Mouse (Mus musculus): ENCODE data around the gene Sbno1. TPM values are rescaled to one million over a fixed set of nuclear protein-coding genes. Genes with fewer than 3 reads are reported as not detected.

Gene Sbno1
- polyA plus RNA-seq, 1 experiment from 2014 or later, result 83.7 TPM

GRCm38 (mm10) chr5:124445621-124446293, 20.0 kb upstream of the Sbno1 start:
- peak overlapping the region; percentile 88 for H3K4me3 ChIP-seq (ENCODE audit: low read length)

GRCm38 (mm10) chr5:124444661-124445561, 19.1 kb upstream of the Sbno1 start:
- WGBS, result 4% methylated on average over 61 of the region's 66 CpGs
- Histone ChIP-seq H3K4me3 (ENCODE audit: low read length) (peak overlapping the region; percentile 88), H3K9ac (ENCODE audit: low read depth, low read length) (peak overlapping the region; percentile 91), H3K27me3 (replicated peaks; ENCODE audit: control insufficient read depth, insufficient read depth, low read length) (no peaks in the 10 kb centered on the region), H3K36me3 (ENCODE audit: control insufficient read depth, insufficient read depth, low read length) (0 out of 2 replicates have a peak, but pooled peaks cover 8% of the 10 kb centered on the region), H3K4me2 (ENCODE audit: low read depth, low read length) (peak overlapping the region; percentile 91), H3K27ac (ENCODE audit: low read length) (peak overlapping the region; percentile 96), H3K9me3 (ENCODE audit: control insufficient read depth, low read length) (no peaks in the 10 kb centered on the region), H3K4me1 (ENCODE audit: control insufficient read depth, insufficient read depth, low read length) (peaks cover 28% of the 10 kb centered on the region)
- ATAC-seq, result peak; percentile 83

More at GRCm38 (mm10) chr5:124445621-124446293, 20.0 kb upstream of the Sbno1 start:
- Histone ChIP-seq H3K4me2 (ENCODE audit: low read depth, low read length) (peak overlapping the region; percentile 80), H3K4me1 (ENCODE audit: control insufficient read depth, insufficient read depth, low read length) (peaks cover 35% of the 10 kb centered on the region), H3K27me3 (replicated peaks; ENCODE audit: control insufficient read depth, insufficient read depth, low read length) (no peaks in the 10 kb centered on the region), H3K9me3 (ENCODE audit: control insufficient read depth, low read length) (no peaks in the 10 kb centered on the region), H3K9ac (ENCODE audit: low read depth, low read length) (peak overlapping the region; percentile 91), H3K36me3 (ENCODE audit: control insufficient read depth, insufficient read depth, low read length) (peaks cover 13% of the 10 kb centered on the region; the same call in 1 of the 2 replicates), H3K27ac (ENCODE audit: low read length) (peak overlapping the region; percentile 96)
- ATAC-seq, result peak; percentile 67
- 0% methylated on average over 45 of the region's 77 CpGs for WGBS

- Histone ChIP-seq H3K4me1 (ENCODE audit: control insufficient read depth, insufficient read depth, low read length) (peaks cover 26% of the 10 kb centered on the region), H3K9me3 (ENCODE audit: control insufficient read depth, low read length) (no peaks in the 10 kb centered on the region), H3K27ac (ENCODE audit: low read length) (peak overlapping the region; percentile 96), H3K4me3 (ENCODE audit: low read length) (peak overlapping the region; percentile 88; the same call in 1 of the 2 replicates), H3K4me2 (ENCODE audit: low read depth, low read length) (peak overlapping the region; percentile 91), H3K36me3 (ENCODE audit: control insufficient read depth, insufficient read depth, low read length) (0 out of 2 replicates have a peak, but pooled peaks cover 8% of the 10 kb centered on the region), H3K9ac (ENCODE audit: low read depth, low read length) (0 out of 2 replicates have a peak overlapping the region, but pooled peaks have one; percentile 91), H3K27me3 (replicated peaks; ENCODE audit: control insufficient read depth, insufficient read depth, low read length) (no peaks in the 10 kb centered on the region)
- WGBS, result 73% methylated on average over 3 of the region's 3 CpGs
- ATAC-seq, result no peak
Observed at GRCm38 (mm10) chr5:124444208-124444607, 18.4 kb upstream of the Sbno1 start.

- H3K27ac ChIP-seq (ENCODE audit: low read length), result no peak overlapping the region
- H3K9me3 ChIP-seq (ENCODE audit: control insufficient read depth, low read length), result no peaks in the 10 kb centered on the region
- H3K9ac ChIP-seq (ENCODE audit: low read depth, low read length), result no peak overlapping the region
- H3K4me1 ChIP-seq (ENCODE audit: control insufficient read depth, insufficient read depth, low read length), result peaks cover 19% of the 10 kb centered on the region
- WGBS, result 63% methylated on average over 2 of the region's 2 CpGs
- no peak overlapping the region for H3K4me3 ChIP-seq (ENCODE audit: low read length)
- H3K36me3 ChIP-seq (ENCODE audit: control insufficient read depth, insufficient read depth, low read length), result no peaks in the 10 kb centered on the region
- ATAC-seq, result no peak
- no peak overlapping the region for H3K4me2 ChIP-seq (ENCODE audit: low read depth, low read length)
- no peaks in the 10 kb centered on the region for H3K27me3 ChIP-seq (replicated peaks; ENCODE audit: control insufficient read depth, insufficient read depth, low read length)
Observed at GRCm38 (mm10) chr5:124442628-124443027, 16.8 kb upstream of the Sbno1 start.

GRCm38 (mm10) chr5:124440094-124440701, 14.4 kb upstream of the Sbno1 start:
- H3K4me1 ChIP-seq (ENCODE audit: control insufficient read depth, insufficient read depth, low read length), result peaks cover 10% of the 10 kb centered on the region
- no peaks in the 10 kb centered on the region for H3K27me3 ChIP-seq (replicated peaks; ENCODE audit: control insufficient read depth, insufficient read depth, low read length)
- peak overlapping the region; percentile 91 for H3K27ac ChIP-seq (ENCODE audit: low read length)
- H3K36me3 ChIP-seq (ENCODE audit: control insufficient read depth, insufficient read depth, low read length), result no peaks in the 10 kb centered on the region
- peak overlapping the region; percentile 96 for H3K4me2 ChIP-seq (ENCODE audit: low read depth, low read length)
- peak overlapping the region; percentile 85 for H3K9ac ChIP-seq (ENCODE audit: low read depth, low read length)
- peak; percentile 49; the same call in 1 of the 2 replicates for ATAC-seq
- H3K9me3 ChIP-seq (ENCODE audit: control insufficient read depth, low read length), result no peaks in the 10 kb centered on the region
- WGBS, result under 1% methylated on average over 30 of the region's 30 CpGs
- H3K4me3 ChIP-seq (ENCODE audit: low read length), result peak overlapping the region; percentile 87

- under 1% methylated on average over 34 of the region's 34 CpGs for WGBS
- Histone ChIP-seq H3K4me3 (ENCODE audit: low read length) (peak within 1 kb of the TSS; percentile 87), H3K27me3 (replicated peaks; ENCODE audit: control insufficient read depth, insufficient read depth, low read length) (no peaks in the 10 kb centered on the region), H3K27ac (ENCODE audit: low read length) (peak within 1 kb of the TSS; percentile 91), H3K4me1 (ENCODE audit: control insufficient read depth, insufficient read depth, low read length) (peaks cover 5% of the 10 kb centered on the region), H3K9ac (ENCODE audit: low read depth, low read length) (peak within 1 kb of the TSS; percentile 85), H3K36me3 (ENCODE audit: control insufficient read depth, insufficient read depth, low read length) (no peaks in the 10 kb centered on the region), H3K4me2 (ENCODE audit: low read depth, low read length) (peak within 1 kb of the TSS; percentile 96), H3K9me3 (ENCODE audit: control insufficient read depth, low read length) (no peaks in the 10 kb centered on the region)
- ATAC-seq, result peak; percentile 99
Observed at GRCm38 (mm10) chr5:124439447-124440093, 13.8 kb upstream of the Sbno1 start, which contains the start of gene Kmt5a. Gene Kmt5a, plus strand, starts transcription at chr5:124439930.

- Histone ChIP-seq H3K9me3 (ENCODE audit: control insufficient read depth, low read length) (no peaks in the 10 kb centered on the region), H3K4me2 (ENCODE audit: low read depth, low read length) (peak overlapping the region; percentile 96), H3K4me3 (ENCODE audit: low read length) (peak overlapping the region; percentile 87), H3K36me3 (ENCODE audit: control insufficient read depth, insufficient read depth, low read length) (no peaks in the 10 kb centered on the region), H3K27me3 (replicated peaks; ENCODE audit: control insufficient read depth, insufficient read depth, low read length) (no peaks in the 10 kb centered on the region), H3K27ac (ENCODE audit: low read length) (peak overlapping the region; percentile 74), H3K4me1 (ENCODE audit: control insufficient read depth, insufficient read depth, low read length) (peaks cover 2% of the 10 kb centered on the region; the same call in 1 of the 2 replicates), H3K9ac (ENCODE audit: low read depth, low read length) (0 out of 2 replicates have a peak overlapping the region, but pooled peaks have one; percentile 22)
- 69% methylated on average over 5 of the region's 5 CpGs for WGBS
- ATAC-seq, result no peak
Observed at GRCm38 (mm10) chr5:124438746-124439145, 12.9 kb upstream of the Sbno1 start.

GRCm38 (mm10) chr5:124438229-124438628, 12.4 kb upstream of the Sbno1 start:
- Histone ChIP-seq H3K36me3 (ENCODE audit: control insufficient read depth, insufficient read depth, low read length) (no peaks in the 10 kb centered on the region), H3K4me2 (ENCODE audit: low read depth, low read length) (no peak overlapping the region), H3K4me3 (ENCODE audit: low read length) (no peak overlapping the region), H3K9ac (ENCODE audit: low read depth, low read length) (0 out of 2 replicates have a peak overlapping the region, but pooled peaks have one; percentile 22), H3K27ac (ENCODE audit: low read length) (peak overlapping the region; percentile 29; the same call in 1 of the 2 replicates), H3K4me1 (ENCODE audit: control insufficient read depth, insufficient read depth, low read length) (peaks cover 2% of the 10 kb centered on the region; the same call in 1 of the 2 replicates), H3K9me3 (ENCODE audit: control insufficient read depth, low read length) (no peaks in the 10 kb centered on the region), H3K27me3 (replicated peaks; ENCODE audit: control insufficient read depth, insufficient read depth, low read length) (no peaks in the 10 kb centered on the region)
- no peak for ATAC-seq
- WGBS, result 86% methylated on average over 5 of the region's 5 CpGs
